Mouse (Mus musculus) MEL (cell line): ENCODE results near the gene Dirc2. TPM values are rescaled to one million over a fixed set of nuclear protein-coding genes. Genes with fewer than 3 reads are reported as not detected.

ENCODE experiments used
- DNase-seq: peaks from one replicate; pipeline ENCODE4 v3.0.0; 2011; ENCODE audit warnings: low read depth, low spot score
- H3K27ac ChIP-seq: 2 replicates; pipeline ENCODE4 v1.5.1; 2012; ENCODE audit warnings: low read depth, mild to moderate bottlenecking, control low read depth, low read length, moderate library complexity; ENCODE audit not compliant: control insufficient read depth
- H3K27me3 ChIP-seq, 2 experiments: fragments of 150-350 bp in 1 of 2; sonication (generic) in 1 of 2; 2 replicates each; pipeline ENCODE4 v1.6.1; 2012; ENCODE audit warnings: low read length in 2 of 2, mild to moderate bottlenecking in 2 of 2, improper control_type of control experiment in 1 of 2, moderate library complexity in 1 of 2; ENCODE audit not compliant: insufficient read depth in 2 of 2, control insufficient read depth in 1 of 2
- H3K36me3 ChIP-seq, 2 experiments: 2 replicates each; pipeline ENCODE4 v1.6.1; 2012 to 2014; ENCODE audit warnings: low read length in 2 of 2, improper control_type of control experiment in 1 of 2, inconsistent platforms in 1 of 2, mild to moderate bottlenecking in 1 of 2; ENCODE audit not compliant: insufficient read depth in 2 of 2, control insufficient read depth in 1 of 2
- H3K4me1 ChIP-seq, 2 experiments: fragments of 150-350 bp in 1 of 2; sonication (generic) in 1 of 2; 2 replicates each; pipeline ENCODE4 v1.6.1; 2012; ENCODE audit warnings: low read length in 2 of 2, improper control_type of control experiment in 1 of 2, mild to moderate bottlenecking in 1 of 2; ENCODE audit not compliant: insufficient read depth in 2 of 2, control insufficient read depth in 1 of 2
- H3K4me3 ChIP-seq, 2 experiments: fragments of 150-350 bp in 1 of 2; sonication (generic) in 1 of 2; 2 replicates each; pipeline ENCODE4 v1.5.1; 2012; ENCODE audit warnings: low read depth in 2 of 2, low read length in 2 of 2, mild to moderate bottlenecking in 2 of 2, moderate library complexity in 2 of 2, control low read depth in 1 of 2, improper control_type of control experiment in 1 of 2; ENCODE audit not compliant: control insufficient read depth in 1 of 2, insufficient read depth in 1 of 2
- H3K79me2 ChIP-seq: 2 replicates; pipeline ENCODE4 v1.6.1; 2012; ENCODE audit warnings: mild to moderate bottlenecking, low read length, moderate library complexity; ENCODE audit not compliant: control insufficient read depth, poor library complexity, insufficient read depth
- H3K9ac ChIP-seq: 2 replicates; pipeline ENCODE4 v1.6.1; 2012; ENCODE audit warnings: low read depth, mild to moderate bottlenecking, control low read depth, low read length, moderate library complexity; ENCODE audit not compliant: control insufficient read depth, poor library complexity, severe bottlenecking
- H3K9me3 ChIP-seq: fragments of 150-350 bp; sonication (generic); replicated peaks from 2 replicates; pipeline ENCODE4 v1.6.1; 2012; ENCODE audit warnings: mild to moderate bottlenecking, low read length, improper control_type of control experiment, moderate library complexity; ENCODE audit not compliant: insufficient read depth
- BHLHE40 ChIP-seq: IDR thresholded peaks from 2 replicates; pipeline ENCODE4 v1.6.1; 2012; ENCODE audit warnings: low read depth, mild to moderate bottlenecking, inconsistent platforms, low read length, improper control_type of control experiment, borderline replicate concordance
- CHD1 ChIP-seq: IDR thresholded peaks from 2 replicates; pipeline ENCODE4 v1.6.1; 2012; ENCODE audit warnings: low read depth, mild to moderate bottlenecking, inconsistent platforms, low read length, improper control_type of control experiment
- CHD2 ChIP-seq: IDR thresholded peaks from 2 replicates; pipeline ENCODE4 v1.6.1; 2011; ENCODE audit warnings: low read length, improper control_type of control experiment
- ELF1 ChIP-seq: IDR thresholded peaks from 2 replicates; pipeline ENCODE4 v1.6.1; 2014; ENCODE audit warnings: low read depth, mild to moderate bottlenecking, inconsistent platforms, low read length, improper control_type of control experiment, moderate library complexity
- GABPA ChIP-seq: IDR thresholded peaks from 2 replicates; pipeline ENCODE4 v1.6.1; 2012; ENCODE audit warnings: low read depth, mild to moderate bottlenecking, inconsistent platforms, low read length, improper control_type of control experiment, moderate library complexity
- GATA1 ChIP-seq: IDR thresholded peaks from 2 replicates; pipeline ENCODE4 v1.6.1; 2011; ENCODE audit warnings: low read depth, low read length, improper control_type of control experiment
- HCFC1 ChIP-seq: IDR thresholded peaks from 2 replicates; pipeline ENCODE4 v1.6.1; 2012; ENCODE audit warnings: low read depth, mild to moderate bottlenecking, inconsistent platforms, low read length, improper control_type of control experiment, moderate library complexity
- JUND ChIP-seq: IDR thresholded peaks from 2 replicates; pipeline ENCODE4 v1.6.1; 2011; ENCODE audit warnings: low read depth, mild to moderate bottlenecking, improper control_type of control experiment, low read length
- MAFK ChIP-seq: IDR thresholded peaks from 2 replicates; pipeline ENCODE4 v1.6.1; 2011; ENCODE audit warnings: low read depth, mild to moderate bottlenecking, low read length, improper control_type of control experiment, borderline replicate concordance
- MAX ChIP-seq: IDR thresholded peaks from 2 replicates; pipeline ENCODE4 v1.6.1; 2011; ENCODE audit warnings: low read length, improper control_type of control experiment
- MXI1 ChIP-seq: IDR thresholded peaks from 2 replicates; pipeline ENCODE4 v1.6.1; 2011; ENCODE audit warnings: mild to moderate bottlenecking, low read depth, low read length, improper control_type of control experiment
- MYB ChIP-seq: IDR thresholded peaks from 2 replicates; pipeline ENCODE4 v1.6.1; 2011; ENCODE audit warnings: mild to moderate bottlenecking, low read depth, low read length, improper control_type of control experiment
- NELFE ChIP-seq: IDR thresholded peaks from 2 replicates; pipeline ENCODE4 v1.6.1; 2011; ENCODE audit warnings: low read depth, low read length, improper control_type of control experiment
- POLR2A ChIP-seq, 2 experiments: IDR thresholded peaks; 2 replicates each; pipeline ENCODE4 v1.6.1; 2011 to 2012; ENCODE audit warnings: low read length in 2 of 2, mild to moderate bottlenecking in 2 of 2, control low read depth in 1 of 2, improper control_type of control experiment in 1 of 2, low read depth in 1 of 2, moderate library complexity in 1 of 2; ENCODE audit not compliant: control insufficient read depth in 1 of 2, insufficient read depth in 1 of 2, poor library complexity in 1 of 2
- POLR2AphosphoS2 ChIP-seq: IDR thresholded peaks from 2 replicates; pipeline ENCODE4 v1.6.1; 2011; ENCODE audit warnings: low read length, improper control_type of control experiment
- RAD21 ChIP-seq: IDR thresholded peaks from 2 replicates; pipeline ENCODE4 v1.6.1; 2011; ENCODE audit warnings: mild to moderate bottlenecking, low read depth, low read length, improper control_type of control experiment
- RCOR1 ChIP-seq: IDR thresholded peaks from 2 replicates; pipeline ENCODE4 v1.6.1; 2012; ENCODE audit warnings: low read depth, mild to moderate bottlenecking, inconsistent platforms, low read length, improper control_type of control experiment
- SMC3 ChIP-seq: IDR thresholded peaks from 2 replicates; pipeline ENCODE4 v1.6.1; 2011; ENCODE audit warnings: low read depth, low read length, improper control_type of control experiment
- TAL1 ChIP-seq: IDR thresholded peaks from 2 replicates; pipeline ENCODE4 v1.6.1; 2012; ENCODE audit warnings: mild to moderate bottlenecking, inconsistent platforms, low read length, moderate library complexity, mixed read lengths
- TCF12 ChIP-seq: IDR thresholded peaks from 2 replicates; pipeline ENCODE4 v1.6.1; 2014; ENCODE audit warnings: low read depth, mild to moderate bottlenecking, inconsistent platforms, low read length, improper control_type of control experiment, moderate library complexity
- UBTF ChIP-seq: IDR thresholded peaks from 2 replicates; pipeline ENCODE4 v1.6.1; 2012; ENCODE audit warnings: low read depth, mild to moderate bottlenecking, inconsistent platforms, low read length, improper control_type of control experiment, moderate library complexity, borderline replicate concordance; ENCODE audit not compliant: insufficient read depth
- USF1 ChIP-seq: IDR thresholded peaks from 2 replicates; pipeline ENCODE4 v1.6.1; 2014; ENCODE audit warnings: low read depth, mild to moderate bottlenecking, inconsistent platforms, low read length, improper control_type of control experiment, moderate library complexity
- polyA plus RNA-seq, 2 experiments: library from polyadenylated mRNA; stranded (reverse) in 1 of 2; unstranded in 1 of 2; fragments of >175 nt in 1 of 2; fragments of >200 nt in 1 of 2; gene quantifications; 2 replicates each; pipeline versions ENCODE4 v1.2.1 to v1.2.4; 2012; ENCODE audit warnings: low replicate concordance in 2 of 2, low read depth in 1 of 2; ENCODE audit not compliant: insufficient read length in 2 of 2, insufficient read depth in 1 of 2, missing spikeins in 1 of 2
- total RNA-seq: library from RNA; depleted of rRNA; stranded (reverse); fragments of 300-350 nt; gene quantifications from 2 replicates; pipeline ENCODE4 v1.2.3, GENCODE M21; 2012

The Dirc2 gene
- total and polyA plus RNA-seq, 3 experiments, result 1.6 to 4.1 TPM; not detected in 1

DNA sequence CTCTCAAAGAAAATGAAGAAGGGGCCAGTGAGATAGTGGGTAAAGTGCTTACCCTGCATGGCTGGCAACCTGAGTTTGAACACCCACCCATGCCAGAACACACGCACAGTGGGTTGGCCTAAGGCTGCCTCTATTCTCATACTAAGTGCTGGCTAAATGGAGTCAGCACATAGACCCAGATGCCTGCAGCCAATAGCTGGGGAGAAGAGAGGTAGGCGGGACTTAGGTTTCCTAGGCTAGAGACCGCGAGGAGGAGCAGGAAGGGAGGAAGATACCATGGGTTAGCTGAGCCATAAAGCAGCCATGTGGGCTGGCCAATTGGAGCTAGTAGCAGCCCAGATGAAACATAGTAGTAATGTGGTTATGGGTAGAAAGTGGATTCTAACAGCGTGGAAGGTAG lies 3.4 kb upstream of the Dirc2 start:
- peaks cover 3 to 14% of the 10 kb centered on the region in 2 experiments; a peak in 3 of 4 replicates for H3K4me1 ChIP-seq
- no peaks in the 10 kb centered on the region for H3K9me3 ChIP-seq
- H3K27me3 ChIP-seq, result no peaks in the 10 kb centered on the region
- no peak for TF ChIP-seq GABPA
- TF ChIP-seq CHD2, result no peak
- TF ChIP-seq MAFK, result no peak
- TF ChIP-seq POLR2A (IDR thresholded peaks at IDR 0.05; ENCODE audit: control insufficient read depth in 1 of 2, insufficient read depth in 1 of 2, low read depth in 1 of 2, low read length in 2 of 2, poor library complexity in 1 of 2), result no peak
- no peak for TF ChIP-seq USF1
- no peak for TF ChIP-seq MYB
- H3K4me3 ChIP-seq, result no peak overlapping the region
- H3K9ac ChIP-seq, result no peak overlapping the region
- H3K36me3 ChIP-seq, result peaks cover 0 to 13% of the 10 kb centered on the region in 2 experiments; a peak in 2 of 4 replicates
- no peak overlapping the region for H3K27ac ChIP-seq
- peaks cover 14% of the 10 kb centered on the region for H3K79me2 ChIP-seq
- peak; percentile 44 for DNase-seq

DNA sequence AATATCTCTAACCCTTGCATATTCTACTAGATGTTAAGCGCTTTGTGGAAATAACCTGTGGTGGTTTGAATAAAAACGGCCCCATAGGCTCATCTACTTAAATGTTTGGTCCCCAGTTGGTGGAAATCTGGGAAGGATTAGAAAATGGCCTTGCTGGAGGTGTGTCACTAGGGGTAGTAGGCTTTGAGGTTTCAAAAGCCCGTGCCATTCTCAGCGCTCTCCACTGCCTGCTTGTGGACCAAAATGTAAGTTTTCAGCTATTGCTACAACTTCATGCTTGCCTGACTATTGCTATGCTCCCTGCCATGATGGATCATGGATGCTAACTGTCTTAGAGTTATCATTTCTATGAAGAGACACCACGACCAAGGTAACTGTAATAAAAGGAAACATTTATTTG lies 2.5 kb upstream of the Dirc2 start:
- TF ChIP-seq TAL1 (no peak), GATA1 (no peak), RAD21 (no peak), JUND (no peak), POLR2AphosphoS2 (no peak), MAX (no peak)
- Histone ChIP-seq H3K9ac (no peak overlapping the region), H3K4me3 (no peak overlapping the region; a peak in 1 of 4 replicates)

DNA sequence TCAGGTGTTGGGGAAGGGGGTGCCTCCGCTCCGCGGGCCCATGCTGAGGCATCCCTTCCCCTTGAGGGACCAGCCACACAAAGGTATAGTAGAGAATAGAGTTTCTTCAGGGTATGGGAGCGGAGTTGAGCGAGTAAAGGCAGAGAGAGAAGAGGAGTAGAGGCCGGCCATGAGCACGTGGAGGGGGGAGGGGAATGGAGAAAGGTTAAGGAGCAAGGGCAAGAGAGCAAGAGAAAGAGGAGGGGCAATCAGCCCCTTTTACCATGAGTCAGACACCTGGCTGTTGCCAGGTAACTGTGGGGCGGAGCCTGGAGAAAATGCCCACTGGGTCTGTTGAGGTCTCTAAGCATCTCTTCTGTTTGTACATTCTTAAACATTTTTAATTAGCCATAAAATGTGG lies 2.0 kb upstream of the Dirc2 start:
- no peak for TF ChIP-seq POLR2A (IDR thresholded peaks at IDR 0.05; ENCODE audit: control insufficient read depth in 1 of 2, insufficient read depth in 1 of 2, low read depth in 1 of 2, low read length in 2 of 2, poor library complexity in 1 of 2)
- no peak for TF ChIP-seq CHD1
- no peak for TF ChIP-seq MXI1
- no peak for TF ChIP-seq RCOR1
- no peak for TF ChIP-seq BHLHE40
- TF ChIP-seq HCFC1, result no peak
- no peak for TF ChIP-seq ELF1
- TF ChIP-seq TCF12, result no peak
- TF ChIP-seq RAD21, result no peak
- TF ChIP-seq SMC3, result no peak
- no peak for TF ChIP-seq UBTF
- TF ChIP-seq NELFE, result no peak
- H3K4me1 ChIP-seq, result peaks cover 3 to 13% of the 10 kb centered on the region in 2 experiments; a peak in 3 of 4 replicates
- H3K4me3 ChIP-seq, result peak overlapping the region; percentile 28 to 92
- no peak overlapping the region for H3K27ac ChIP-seq
- no peak for DNase-seq
- H3K36me3 ChIP-seq, result peaks cover 0 to 9% of the 10 kb centered on the region in 2 experiments; a peak in 2 of 4 replicates
- peak overlapping the region; percentile 70 for H3K9ac ChIP-seq
- H3K79me2 ChIP-seq, result peaks cover 14% of the 10 kb centered on the region
- H3K9me3 ChIP-seq, result no peaks in the 10 kb centered on the region
- no peaks in the 10 kb centered on the region for H3K27me3 ChIP-seq

More for the DNA sequence above, 2.5 kb upstream of the Dirc2 start:
- Histone ChIP-seq H3K4me1 (peaks cover 3 to 14% of the 10 kb centered on the region in 2 experiments; a peak in 3 of 4 replicates), H3K9me3 (no peaks in the 10 kb centered on the region), H3K27ac (no peak overlapping the region), H3K79me2 (peaks cover 14% of the 10 kb centered on the region), H3K36me3 (peaks cover 0 to 13% of the 10 kb centered on the region in 2 experiments; a peak in 2 of 4 replicates), H3K27me3 (no peaks in the 10 kb centered on the region)
- DNase-seq, result no peak
